Mouse (Mus musculus) granulocyte monocyte progenitor cell, adult 5-6 weeks (primary cell): ENCODE measurements around the gene Catsperz. TPM values are rescaled to one million over a fixed set of nuclear protein-coding genes. Genes with fewer than 3 reads are reported as not detected.

ENCODE experiments used
- total RNA-seq, 2 experiments: library from RNA; stranded (forward) in 1 of 2; stranded (reverse) in 1 of 2; fragments of 200-712, 200-1000 nt in 1 of 2; fragments of >200 nt in 1 of 2; fragmentation: Nextera tagmentation in 1 of 2; gene quantifications; 2 replicates each; pipeline ENCODE4 v1.2.3; 2014 to 2017

Gene Catsperz
- total RNA-seq, 2 experiments from 2014 or later, result 3.0 to 4.5 TPM

Other genes starting within 250 kb of the Catsperz start
- 2.8 and 13.3 TPM in 2 replicates for gene Rps6ka4, start 84.7 kb downstream of the Catsperz start, total RNA-seq (2014; fragmentation: Nextera tagmentation)
- 3.9 and 8.1 TPM in 2 replicates for gene Rps6ka4, start 84.7 kb downstream of the Catsperz start, total RNA-seq (2017)
- gene Ccdc88b, start 67.2 kb downstream of the Catsperz start, total RNA-seq (2014; fragmentation: Nextera tagmentation), result 17.8 and 22.6 TPM in 2 replicates
- gene Ccdc88b, start 67.2 kb downstream of the Catsperz start, total RNA-seq (2017), result 53.1 and 58.0 TPM in 2 replicates
- gene Trmt112, start 15.7 kb downstream of the Catsperz start, total RNA-seq (2014; fragmentation: Nextera tagmentation), result 149 and 152 TPM in 2 replicates
- 156 and 160 TPM in 2 replicates for gene Trmt112, start 15.7 kb downstream of the Catsperz start, total RNA-seq (2017)
- 352 and 419 TPM in 2 replicates for gene Prdx5, start 15.3 kb downstream of the Catsperz start, total RNA-seq (2014; fragmentation: Nextera tagmentation)
- 522 and 534 TPM in 2 replicates for gene Prdx5, start 15.3 kb downstream of the Catsperz start, total RNA-seq (2017)
- gene Esrra, start 3.6 kb downstream of the Catsperz start, total RNA-seq (2014; fragmentation: Nextera tagmentation), result 10.7 and 29.3 TPM in 2 replicates
- 15.5 and 18.6 TPM in 2 replicates for gene Esrra, start 3.6 kb downstream of the Catsperz start, total RNA-seq (2017)
- not detected in 2 replicates for gene Kcnk4, start 9.1 kb upstream of the Catsperz start, total RNA-seq (2014; fragmentation: Nextera tagmentation)
- not detected in 2 replicates for gene Kcnk4, start 9.1 kb upstream of the Catsperz start, total RNA-seq (2017)
- 26.7 and 34.5 TPM in 2 replicates for gene Bad, start 16.5 kb upstream of the Catsperz start, total RNA-seq (2014; fragmentation: Nextera tagmentation)
- gene Bad, start 16.5 kb upstream of the Catsperz start, total RNA-seq (2017), result 48.8 and 69.0 TPM in 2 replicates
- 15.0 and 18.5 TPM in 2 replicates for gene Gpr137, start 17.1 kb upstream of the Catsperz start, total RNA-seq (2014; fragmentation: Nextera tagmentation)
- 14.9 and 15.8 TPM in 2 replicates for gene Gpr137, start 17.1 kb upstream of the Catsperz start, total RNA-seq (2017)
- gene Ppp1r14b, start 49.6 kb upstream of the Catsperz start, total RNA-seq (2014; fragmentation: Nextera tagmentation), result 194 and 276 TPM in 2 replicates
- gene Ppp1r14b, start 49.6 kb upstream of the Catsperz start, total RNA-seq (2017), result 94.5 and 105 TPM in 2 replicates
- gene Plcb3, start 51.1 kb upstream of the Catsperz start, total RNA-seq (2014; fragmentation: Nextera tagmentation), result 8.0 and 14.6 TPM in 2 replicates
- 7.1 and 10.9 TPM in 2 replicates for gene Plcb3, start 51.1 kb upstream of the Catsperz start, total RNA-seq (2017)
- 98.9 and 160 TPM in 2 replicates for gene Fkbp2, start 55.1 kb upstream of the Catsperz start, total RNA-seq (2014; fragmentation: Nextera tagmentation)
- 173 and 197 TPM in 2 replicates for gene Fkbp2, start 55.1 kb upstream of the Catsperz start, total RNA-seq (2017)
- gene Vegfb, start 62.3 kb upstream of the Catsperz start, total RNA-seq (2014; fragmentation: Nextera tagmentation), result 27.6 and 35.2 TPM in 2 replicates
- gene Vegfb, start 62.3 kb upstream of the Catsperz start, total RNA-seq (2017), result 6.2 and 7.4 TPM in 2 replicates
- gene Dnajc4, start 67.2 kb upstream of the Catsperz start, total RNA-seq (2014; fragmentation: Nextera tagmentation), result 6.4 and 16.5 TPM in 2 replicates
- 7.9 and 11.8 TPM in 2 replicates for gene Dnajc4, start 67.2 kb upstream of the Catsperz start, total RNA-seq (2017)
- 8.5 and 14.4 TPM in 2 replicates for gene Nudt22, start 70.7 kb upstream of the Catsperz start, total RNA-seq (2014; fragmentation: Nextera tagmentation)
- gene Nudt22, start 70.7 kb upstream of the Catsperz start, total RNA-seq (2017), result 3.4 and 14.5 TPM in 2 replicates
- 3.0 TPM in 1 of 2 replicates, not detected in the other for gene Trpt1, start 70.8 kb upstream of the Catsperz start, total RNA-seq (2014; fragmentation: Nextera tagmentation)
- gene Trpt1, start 70.8 kb upstream of the Catsperz start, total RNA-seq (2017), result 0.21 and 0.60 TPM in 2 replicates
- gene Fermt3, start 94.1 kb upstream of the Catsperz start, total RNA-seq (2014; fragmentation: Nextera tagmentation), result 103 and 119 TPM in 2 replicates
- 182 and 230 TPM in 2 replicates for gene Fermt3, start 94.1 kb upstream of the Catsperz start, total RNA-seq (2017)
- gene Stip1, start 114.6 kb upstream of the Catsperz start, total RNA-seq (2014; fragmentation: Nextera tagmentation), result 162 and 187 TPM in 2 replicates
- 246 and 270 TPM in 2 replicates for gene Stip1, start 114.6 kb upstream of the Catsperz start, total RNA-seq (2017)
- 7.8 and 13.6 TPM in 2 replicates for gene Macrod1, start 131.4 kb upstream of the Catsperz start, total RNA-seq (2014; fragmentation: Nextera tagmentation)
- gene Macrod1, start 131.4 kb upstream of the Catsperz start, total RNA-seq (2017), result 4.5 and 6.3 TPM in 2 replicates
- gene Flrt1, start 180.3 kb upstream of the Catsperz start, total RNA-seq (2014; fragmentation: Nextera tagmentation), result not detected in 2 replicates
- not detected in 2 replicates for gene Flrt1, start 180.3 kb upstream of the Catsperz start, total RNA-seq (2017)